Mouse (Mus musculus) megakaryocyte, embryonic 14.5 days (primary cell): Measurements from ENCODE around the gene Snap23.

Experiments
- FLI1 ChIP-seq: IDR thresholded peaks from 2 replicates; pipeline ENCODE4 v1.6.1; 2012; ENCODE audit warnings: low read length, inconsistent platforms, mixed read lengths
- GATA1 ChIP-seq: IDR thresholded peaks from 3 replicates; pipeline ENCODE4 v1.6.1; 2012; ENCODE audit warnings: mixed read lengths, low read length, inconsistent platforms, borderline replicate concordance

- TF ChIP-seq GATA1 (no peak), FLI1 (no peak)
These were observed 28.1 kb upstream of the Snap23 start for GRCm38 (mm10) chr2:120539333-120539732.
